Mouse (Mus musculus) liver, postnatal 0 days (tissue): ENCODE measurements at regions not wholly inside any gene's neighbourhood (a gene's known extent, or its start where the extent isn't known, plus 50 kb on each side); places are given as distances from the start of the nearest gene placed in this dataset.

Source experiments
- ATAC-seq: fragments of 200-750 bp; cut with Nextera tagmentation; 2 replicates; pipeline ENCODE4 v1.8.0; 2017; ENCODE audit warnings: mild to moderate bottlenecking, moderate library complexity
- DNase-seq: peaks from one replicate; pipeline ENCODE4 v3.0.0-alpha.2; 2016
- H3K27ac ChIP-seq: fragments of 300-500 bp; sonication (generic); 2 replicates; pipeline ENCODE4 v1.5.1; 2014; ENCODE audit warnings: antibody characterized with exemption, moderate library complexity, mild to moderate bottlenecking, low read depth
- H3K27me3 ChIP-seq: fragments of 300-500 bp; sonication (generic); 2 replicates; pipeline ENCODE4 v1.6.1; 2014; ENCODE audit warnings: low read length, control low read depth, mixed read lengths; ENCODE audit not compliant: insufficient read depth
- H3K36me3 ChIP-seq: fragments of 300-500 bp; sonication (generic); replicated peaks from 2 replicates; pipeline ENCODE4 v1.6.1; 2014; ENCODE audit warnings: mild to moderate bottlenecking, control low read depth, low read length, moderate library complexity, mixed read lengths; ENCODE audit not compliant: insufficient read depth
- H3K4me1 ChIP-seq: fragments of 300-500 bp; sonication (generic); 2 replicates; pipeline ENCODE4 v1.6.1; 2014; ENCODE audit warnings: antibody characterized with exemption, mild to moderate bottlenecking, control low read depth; ENCODE audit not compliant: insufficient read depth
- H3K4me2 ChIP-seq: fragments of 300-500 bp; sonication (generic); 2 replicates; pipeline ENCODE4 v1.6.1; 2014; ENCODE audit warnings: low read depth, mild to moderate bottlenecking, low read length, moderate library complexity, mixed read lengths
- H3K4me3 ChIP-seq: fragments of 300-500 bp; sonication (generic); 2 replicates; pipeline ENCODE4 v1.5.1; 2014; ENCODE audit warnings: low read depth, low read length
- H3K9ac ChIP-seq: fragments of 300-500 bp; sonication (generic); replicated peaks from 2 replicates; pipeline ENCODE4 v1.6.1; 2014; ENCODE audit warnings: mild to moderate bottlenecking, moderate library complexity
- H3K9me3 ChIP-seq: fragments of 300-500 bp; sonication (generic); 2 replicates; pipeline ENCODE4 v1.6.1; 2016; ENCODE audit warnings: mild to moderate bottlenecking, control low read depth, low read length, mixed read lengths
- CTCF ChIP-seq: sonication (generic); IDR thresholded peaks from 2 replicates; pipeline ENCODE4 v1.5.1; 2016; ENCODE audit warnings: antibody characterized with exemption, low read depth
- EP300 ChIP-seq: IDR thresholded peaks from 2 replicates; pipeline ENCODE4 v1.6.1; 2016; ENCODE audit warnings: antibody characterized with exemption, low read depth, mild to moderate bottlenecking
- WGBS: fragments of 180-500 bp; shearing (Covaris S2); extraction: QIAGEN DNeasy Blood & Tissue Kit; methylation state at CpG from one replicate; pipeline ENCODE4 v1.1.7; 2014; ENCODE audit not compliant: insufficient replicate concordance; 5-methylcytosine and 5-hydroxymethylcytosine counted together

GRCm38 (mm10) chr2:123532946-123533791, 556.6 kb upstream of the Sema6d start:
- H3K4me2 ChIP-seq = no peak overlapping the region
- H3K4me3 ChIP-seq = no peak overlapping the region
- no peak for DNase-seq
- no peak overlapping the region for H3K9ac ChIP-seq
- ATAC-seq = no peak
- 75% methylated on average over 9 of the region's 9 CpGs for WGBS
- no peaks in the 10 kb centered on the region for H3K4me1 ChIP-seq
- no peaks in the 10 kb centered on the region for H3K36me3 ChIP-seq
- 0 out of 2 replicates have a peak, but pooled peaks cover 3% of the 10 kb centered on the region for H3K9me3 ChIP-seq
- H3K27ac ChIP-seq = no peak overlapping the region
- no peak for TF ChIP-seq EP300
- TF ChIP-seq CTCF = no peak
- H3K27me3 ChIP-seq = no peaks in the 10 kb centered on the region

DNA sequence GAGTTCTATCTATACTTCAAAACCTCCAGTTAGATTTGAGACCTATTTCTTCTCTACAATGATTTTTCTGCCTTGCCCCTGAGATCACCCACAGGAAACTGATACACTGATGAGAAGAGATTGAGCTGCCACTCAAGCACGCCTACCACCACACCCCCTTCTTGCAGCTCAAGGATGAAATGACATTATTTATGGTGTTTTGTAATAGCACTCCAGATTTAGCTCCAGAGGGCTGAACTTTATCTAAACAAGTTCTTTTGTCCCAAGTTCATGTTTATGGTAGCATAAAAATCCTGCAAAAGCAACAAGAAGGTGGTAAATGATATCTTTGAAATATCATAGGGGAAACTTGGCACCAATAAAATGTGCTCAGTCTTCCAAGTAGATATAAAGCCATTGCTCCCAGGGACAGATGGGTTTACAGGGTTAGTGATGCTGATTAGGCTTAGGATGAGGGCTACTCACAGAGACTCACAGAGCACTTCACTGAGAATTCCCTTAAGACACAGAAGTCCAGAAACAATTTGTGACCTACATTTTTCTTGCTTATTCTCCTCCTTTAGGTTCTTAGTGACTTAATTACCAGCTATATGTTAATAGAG, 538.4 kb upstream of the Sema6d start:
- H3K9ac ChIP-seq = no peak overlapping the region
- H3K4me1 ChIP-seq = no peaks in the 10 kb centered on the region
- H3K4me3 ChIP-seq = no peak overlapping the region
- no peak overlapping the region for H3K27ac ChIP-seq
- 62% methylated on average over 1 of the region's 1 CpGs for WGBS
- H3K27me3 ChIP-seq = no peaks in the 10 kb centered on the region
- DNase-seq = no peak
- ATAC-seq = no peak
- no peaks in the 10 kb centered on the region for H3K36me3 ChIP-seq
- no peak overlapping the region for H3K4me2 ChIP-seq
- TF ChIP-seq EP300 (no peak), CTCF (no peak)
- H3K9me3 ChIP-seq = no peaks in the 10 kb centered on the region

DNA sequence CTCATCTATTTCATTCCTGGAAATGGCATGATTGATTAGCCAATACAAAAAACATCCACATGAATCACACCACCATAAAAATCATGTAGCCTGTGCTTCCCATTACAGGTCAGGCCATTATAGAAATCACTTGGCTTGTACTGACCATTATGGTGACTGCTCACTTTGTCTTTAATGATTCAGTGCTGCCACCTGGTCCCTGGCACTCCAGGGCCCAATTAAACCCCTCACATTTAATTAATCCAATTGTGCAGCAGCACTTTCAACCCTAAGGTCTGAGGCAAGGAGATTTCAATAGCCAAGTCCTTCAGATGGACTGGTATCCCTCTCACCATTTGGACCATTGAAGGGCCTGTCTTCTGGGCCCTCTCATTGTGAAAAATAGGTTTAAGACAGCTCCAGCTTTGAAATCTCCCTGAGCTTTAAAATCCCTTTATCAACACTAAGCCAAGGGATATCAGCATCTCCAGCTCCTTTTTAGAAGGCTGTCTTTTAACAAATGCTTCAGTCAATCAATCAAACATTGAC, 531.6 kb upstream of the Sema6d start:
- TF ChIP-seq CTCF (no peak), EP300 (no peak)
- Histone ChIP-seq H3K4me1 (no peaks in the 10 kb centered on the region), H3K27me3 (no peaks in the 10 kb centered on the region), H3K9ac (no peak overlapping the region), H3K36me3 (no peaks in the 10 kb centered on the region), H3K27ac (no peak overlapping the region), H3K4me2 (no peak overlapping the region), H3K4me3 (no peak overlapping the region), H3K9me3 (no peaks in the 10 kb centered on the region; the same call in 1 of the 2 replicates)
- no peak for DNase-seq
- ATAC-seq = no peak
